Mouse (Mus musculus) heart, embryonic 11.5 days (tissue): ENCODE measurements around the gene Ccser1. TPM values are rescaled to one million over a fixed set of nuclear protein-coding genes. Genes with fewer than 3 reads are reported as not detected.

Source experiments
- ATAC-seq: fragments of 200-750 bp; cut with Nextera tagmentation; replicated peaks from 2 replicates; pipeline ENCODE4 v1.8.0; 2017; ENCODE audit warnings: moderate library complexity; ENCODE audit not compliant: insufficient number of reproducible peaks, low FRiP score, low TSS enrichment
- H3K27ac ChIP-seq: fragments of 300-500 bp; sonication (generic); 2 replicates; pipeline ENCODE4 v1.5.1; 2014; ENCODE audit warnings: mild to moderate bottlenecking, low read depth, low read length
- H3K27me3 ChIP-seq: fragments of 300-500 bp; sonication (generic); 2 replicates; pipeline ENCODE4 v1.6.1; 2014; ENCODE audit warnings: mild to moderate bottlenecking, low read length, mixed read lengths; ENCODE audit not compliant: control insufficient read depth, insufficient read depth
- H3K36me3 ChIP-seq: fragments of 300-500 bp; sonication (generic); 2 replicates; pipeline ENCODE4 v1.6.1; 2014; ENCODE audit warnings: mild to moderate bottlenecking, low read length, moderate library complexity, mixed read lengths; ENCODE audit not compliant: control insufficient read depth, insufficient read depth
- H3K4me1 ChIP-seq: fragments of 300-500 bp; sonication (generic); 2 replicates; pipeline ENCODE4 v1.6.1; 2014; ENCODE audit warnings: low read length; ENCODE audit not compliant: control insufficient read depth, insufficient read depth
- H3K4me2 ChIP-seq: fragments of 300-500 bp; sonication (generic); 2 replicates; pipeline ENCODE4 v1.6.1; 2014; ENCODE audit warnings: mild to moderate bottlenecking, moderate library complexity
- H3K4me3 ChIP-seq: fragments of 300-500 bp; sonication (generic); 2 replicates; pipeline ENCODE4 v1.5.1; 2014; ENCODE audit warnings: low read depth, low read length
- H3K9ac ChIP-seq: fragments of 300-500 bp; sonication (generic); 2 replicates; pipeline ENCODE4 v1.6.1; 2014; ENCODE audit warnings: mild to moderate bottlenecking, low read depth, low read length, moderate library complexity
- H3K9me3 ChIP-seq: fragments of 300-500 bp; sonication (generic); replicated peaks from 2 replicates; pipeline ENCODE4 v1.6.1; 2016; ENCODE audit warnings: low read length; ENCODE audit not compliant: control insufficient read depth
- WGBS: fragments of 180-500 bp; shearing (Covaris S2); extraction: QIAGEN DNeasy Blood & Tissue Kit; methylation state at CpG from one replicate; pipeline ENCODE4 v1.1.7; 2014; ENCODE audit not compliant: insufficient replicate concordance; 5-methylcytosine and 5-hydroxymethylcytosine counted together
- polyA plus RNA-seq: library from polyadenylated mRNA; unstranded; fragments of >200 nt; fragmentation: Nextera tagmentation; extraction: Ambion mirVana; gene quantifications from 2 replicates; pipeline ENCODE4 v1.2.1, GENCODE M21; 2014

Ccser1 gene
- polyA plus RNA-seq, 1 experiment from 2014 or later = 1.6 TPM

DNA sequence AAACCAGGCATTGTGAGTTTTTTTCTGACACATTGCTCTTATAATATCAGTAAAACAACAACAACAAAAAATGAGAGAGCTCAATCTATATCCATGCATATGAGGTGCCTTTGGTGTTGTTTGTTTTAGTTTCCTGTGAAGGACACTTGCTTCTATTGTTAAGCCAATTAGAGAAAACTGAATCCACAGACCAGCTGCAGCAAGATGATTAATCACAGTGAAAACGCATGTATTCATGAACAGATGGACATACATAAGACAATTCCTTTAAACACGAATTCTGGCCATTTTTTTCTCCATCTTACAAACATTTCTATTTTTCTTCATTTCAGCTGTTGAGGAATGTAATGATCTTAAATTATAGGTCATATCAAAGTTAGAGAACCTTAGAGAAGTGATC, 387.4 kb downstream of the Ccser1 start:
- Histone ChIP-seq H3K27me3 (no peaks in the 10 kb centered on the region), H3K4me2 (no peak overlapping the region), H3K4me1 (no peaks in the 10 kb centered on the region), H3K27ac (no peak overlapping the region), H3K9me3 (no peaks in the 10 kb centered on the region), H3K9ac (no peak overlapping the region), H3K36me3 (no peaks in the 10 kb centered on the region), H3K4me3 (no peak overlapping the region)
- ATAC-seq = no peak
- WGBS = 71% methylated on average over 2 of the region's 2 CpGs

DNA sequence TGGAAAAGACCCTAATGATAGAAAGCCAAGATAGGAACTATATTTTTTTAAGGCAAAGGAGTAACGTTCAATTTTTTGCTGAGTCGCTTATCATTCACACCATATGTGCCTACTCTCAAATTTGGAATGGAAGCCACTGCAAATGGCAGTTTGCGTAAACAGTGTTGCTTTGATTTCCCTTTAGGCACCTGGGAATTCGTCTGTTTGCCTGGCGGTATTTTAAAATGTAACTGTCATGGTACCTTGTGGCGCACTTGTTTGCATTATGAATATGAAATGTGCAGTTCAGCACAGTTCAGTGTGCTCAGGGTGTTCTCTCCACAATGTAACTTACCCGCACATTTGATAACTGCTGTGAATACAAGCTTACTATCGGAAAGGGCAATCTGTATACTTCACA, 387.8 kb downstream of the Ccser1 start:
- Histone ChIP-seq H3K9ac (no peak overlapping the region), H3K4me2 (no peak overlapping the region), H3K36me3 (no peaks in the 10 kb centered on the region), H3K27ac (no peak overlapping the region), H3K4me3 (no peak overlapping the region), H3K27me3 (no peaks in the 10 kb centered on the region), H3K4me1 (no peaks in the 10 kb centered on the region), H3K9me3 (no peaks in the 10 kb centered on the region)
- WGBS = 81% methylated on average over 8 of the region's 8 CpGs
- no peak for ATAC-seq

DNA sequence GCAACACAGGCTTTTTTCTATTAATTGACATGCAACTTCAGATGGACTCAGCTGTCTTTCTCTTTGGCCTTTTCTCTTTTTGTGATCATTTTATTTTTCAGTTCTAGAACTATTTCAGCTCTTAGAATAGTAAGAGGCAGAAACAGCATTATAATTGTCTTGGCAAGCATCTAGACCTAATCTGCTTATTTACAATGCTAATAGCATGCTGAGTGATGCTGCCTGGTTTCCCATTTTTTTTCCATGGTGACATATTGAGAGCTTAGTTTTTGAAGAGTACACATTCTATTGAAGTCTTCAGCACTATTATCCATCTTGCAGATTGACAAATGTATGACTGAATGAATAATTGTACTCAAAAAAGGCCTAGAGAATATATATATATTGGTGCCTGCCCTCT, 401.6 kb downstream of the Ccser1 start:
- ATAC-seq = no peak
- Histone ChIP-seq H3K9ac (no peak overlapping the region), H3K27me3 (no peaks in the 10 kb centered on the region), H3K36me3 (no peaks in the 10 kb centered on the region), H3K9me3 (no peaks in the 10 kb centered on the region), H3K4me2 (no peak overlapping the region), H3K27ac (no peak overlapping the region), H3K4me3 (no peak overlapping the region), H3K4me1 (no peaks in the 10 kb centered on the region)

DNA sequence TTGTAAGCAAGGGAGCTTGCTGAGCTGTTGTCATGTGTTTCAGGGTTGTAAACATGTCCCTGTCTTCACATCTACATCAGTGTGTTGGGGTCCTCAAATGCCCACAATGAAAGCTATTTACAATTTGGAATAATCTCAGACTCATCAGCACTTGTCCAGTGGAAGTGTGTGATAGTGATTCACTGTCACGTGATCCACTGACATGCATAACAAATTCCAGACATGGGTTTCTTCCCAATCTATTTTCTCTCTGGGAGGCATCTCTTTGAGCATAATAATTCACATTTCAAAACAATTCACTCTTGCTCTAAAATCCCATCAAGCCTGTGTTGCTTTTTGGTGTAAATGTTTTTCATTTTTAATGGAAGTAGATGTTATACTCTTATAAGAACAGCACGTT, 408.9 kb downstream of the Ccser1 start:
- no peak for ATAC-seq
- H3K36me3 ChIP-seq = no peaks in the 10 kb centered on the region
- H3K27ac ChIP-seq = no peak overlapping the region
- WGBS = 64% methylated on average over 2 of the region's 2 CpGs
- H3K9ac ChIP-seq = no peak overlapping the region
- H3K4me1 ChIP-seq = no peaks in the 10 kb centered on the region
- H3K9me3 ChIP-seq = no peaks in the 10 kb centered on the region
- no peak overlapping the region for H3K4me2 ChIP-seq
- H3K4me3 ChIP-seq = no peak overlapping the region
- no peaks in the 10 kb centered on the region for H3K27me3 ChIP-seq

DNA sequence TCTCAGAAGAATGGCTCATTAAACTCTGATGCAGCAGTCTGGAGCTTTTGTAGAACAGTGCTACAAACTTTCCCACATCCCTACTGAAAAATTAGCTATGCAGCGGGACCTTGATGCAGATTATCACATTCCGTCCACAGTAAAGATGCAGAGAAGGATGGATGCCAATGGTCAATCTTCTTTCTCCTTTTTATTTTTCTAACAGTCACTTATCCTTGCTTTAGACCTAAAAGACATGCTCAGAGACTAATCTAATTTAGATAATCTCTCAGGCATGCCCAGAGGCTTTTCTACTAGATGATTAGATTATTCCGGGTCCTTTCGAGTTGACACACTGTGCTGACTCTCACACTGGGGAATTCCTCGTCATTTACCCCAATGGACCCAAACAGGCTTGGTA, 421.8 kb downstream of the Ccser1 start:
- H3K9ac ChIP-seq = no peak overlapping the region
- no peak overlapping the region for H3K4me2 ChIP-seq
- no peaks in the 10 kb centered on the region for H3K9me3 ChIP-seq
- H3K27me3 ChIP-seq = no peaks in the 10 kb centered on the region
- WGBS = 76% methylated on average over 5 of the region's 5 CpGs
- no peaks in the 10 kb centered on the region for H3K36me3 ChIP-seq
- no peaks in the 10 kb centered on the region for H3K4me1 ChIP-seq
- H3K4me3 ChIP-seq = no peak overlapping the region
- H3K27ac ChIP-seq = no peak overlapping the region
- no peak for ATAC-seq

DNA sequence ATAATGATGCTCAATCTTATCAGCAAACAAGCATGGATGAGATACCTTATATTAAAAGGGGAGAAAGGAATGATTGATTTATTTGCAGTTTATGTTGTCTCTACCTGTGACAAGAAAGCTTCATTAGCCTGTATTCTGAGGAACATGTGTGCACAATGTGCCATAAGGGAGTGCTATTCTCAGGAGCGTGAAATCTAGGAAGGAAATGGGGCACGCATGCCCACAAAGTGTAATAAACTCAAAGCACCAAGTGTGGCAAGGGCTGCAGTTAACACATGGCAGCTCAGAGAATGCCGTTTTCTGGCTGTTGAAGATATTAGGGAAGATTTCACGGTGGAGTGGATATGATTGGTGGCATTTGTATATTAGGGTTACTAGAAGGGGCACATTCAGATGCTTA, 434.8 kb downstream of the Ccser1 start:
- Histone ChIP-seq H3K9me3 (no peaks in the 10 kb centered on the region), H3K27ac (no peak overlapping the region), H3K4me1 (no peaks in the 10 kb centered on the region), H3K9ac (no peak overlapping the region), H3K27me3 (no peaks in the 10 kb centered on the region), H3K4me3 (no peak overlapping the region), H3K36me3 (no peaks in the 10 kb centered on the region), H3K4me2 (no peak overlapping the region)
- 79% methylated on average over 4 of the region's 4 CpGs for WGBS
- ATAC-seq = no peak

DNA sequence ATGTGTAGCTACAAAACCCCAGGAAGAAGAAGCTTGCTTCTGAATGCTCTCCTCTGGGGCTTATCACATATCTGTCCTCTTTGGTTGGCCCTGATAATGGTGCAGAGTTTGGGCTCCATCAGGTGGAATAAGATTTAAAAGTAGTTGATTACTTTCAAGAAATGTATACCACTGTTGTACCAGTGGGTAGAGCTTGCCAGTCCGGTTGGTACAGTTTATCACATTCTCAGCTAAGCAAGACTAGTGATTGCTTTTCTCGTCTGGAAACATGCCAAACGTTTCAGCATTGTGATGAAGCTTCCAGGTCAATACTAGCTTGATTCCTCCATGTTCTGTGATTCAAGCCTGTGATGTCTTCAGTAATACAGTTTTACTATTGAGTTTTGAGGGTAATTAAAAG, 441.6 kb downstream of the Ccser1 start:
- ATAC-seq = no peak
- H3K4me2 ChIP-seq = no peak overlapping the region
- WGBS = 69% methylated on average over 3 of the region's 3 CpGs
- no peaks in the 10 kb centered on the region for H3K4me1 ChIP-seq
- H3K27me3 ChIP-seq = no peaks in the 10 kb centered on the region
- H3K27ac ChIP-seq = no peak overlapping the region
- no peak overlapping the region for H3K9ac ChIP-seq
- H3K36me3 ChIP-seq = no peaks in the 10 kb centered on the region
- no peaks in the 10 kb centered on the region for H3K9me3 ChIP-seq
- no peak overlapping the region for H3K4me3 ChIP-seq

DNA sequence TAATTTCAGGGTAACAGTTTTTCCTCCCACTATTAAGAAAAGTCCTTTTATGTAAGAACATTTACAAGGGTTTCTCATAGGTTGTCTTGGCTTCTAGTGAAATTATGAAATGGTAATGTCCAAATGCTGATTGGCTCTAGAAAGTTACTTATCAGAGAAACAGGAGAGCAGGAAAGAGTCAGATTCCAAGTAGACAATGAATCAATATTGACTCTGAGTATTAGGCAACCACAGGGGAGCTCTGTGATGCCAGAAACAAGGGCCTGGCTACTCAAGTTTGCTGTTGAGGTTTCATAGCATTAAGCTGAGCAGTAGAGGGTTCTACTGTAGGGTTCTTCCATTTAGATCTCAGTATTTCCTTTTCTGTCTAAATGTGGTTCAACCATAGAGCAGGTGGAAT, 481.3 kb downstream of the Ccser1 start:
- no peaks in the 10 kb centered on the region for H3K36me3 ChIP-seq
- no peak for ATAC-seq
- H3K9me3 ChIP-seq = no peaks in the 10 kb centered on the region
- H3K27ac ChIP-seq = no peak overlapping the region
- H3K27me3 ChIP-seq = no peaks in the 10 kb centered on the region
- H3K4me3 ChIP-seq = no peak overlapping the region
- no peak overlapping the region for H3K4me2 ChIP-seq
- no peaks in the 10 kb centered on the region for H3K4me1 ChIP-seq
- no peak overlapping the region for H3K9ac ChIP-seq

DNA sequence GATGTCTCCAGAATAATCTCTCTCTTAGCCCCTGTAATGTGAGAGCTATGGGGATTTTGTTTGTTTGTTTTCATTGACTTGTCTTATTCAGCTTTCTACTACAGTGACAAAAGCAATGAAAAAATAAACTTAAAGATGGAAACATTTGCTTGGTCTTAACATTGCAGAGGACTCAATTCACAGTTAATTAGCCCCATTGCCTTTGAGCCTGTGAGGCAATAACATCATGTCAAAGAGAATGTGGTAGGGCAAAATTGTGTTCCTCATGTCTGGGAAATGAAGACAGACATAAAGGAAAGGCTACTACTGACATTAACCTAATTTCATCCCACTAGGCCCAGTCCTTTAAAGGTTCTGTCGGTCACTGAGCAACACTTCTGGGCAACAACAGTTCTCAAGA, 484.4 kb downstream of the Ccser1 start:
- H3K4me1 ChIP-seq = no peaks in the 10 kb centered on the region
- H3K9ac ChIP-seq = no peak overlapping the region
- H3K9me3 ChIP-seq = no peaks in the 10 kb centered on the region
- no peak overlapping the region for H3K4me2 ChIP-seq
- H3K4me3 ChIP-seq = no peak overlapping the region
- 78% methylated on average over 1 of the region's 1 CpGs for WGBS
- H3K27ac ChIP-seq = no peak overlapping the region
- no peaks in the 10 kb centered on the region for H3K27me3 ChIP-seq
- H3K36me3 ChIP-seq = no peaks in the 10 kb centered on the region
- no peak for ATAC-seq
